Mouse (Mus musculus) cerebellum, adult 2 months (tissue): ENCODE measurements at regions not wholly inside any gene's neighbourhood (a gene's known extent, or its start where the extent isn't known, plus 50 kb on each side); places are given as distances from the start of the nearest gene placed in this dataset.

Source experiments
- CTCF ChIP-seq: fragments of 200-500 bp; IDR thresholded peaks from 2 replicates; pipeline ENCODE4 v1.5.1; 2011; ENCODE audit warnings: low read depth, mild to moderate bottlenecking, control low read depth, low read length, moderate library complexity, borderline replicate concordance; ENCODE audit not compliant: insufficient read depth
- POLR2A ChIP-seq: fragments of 200-500 bp; IDR thresholded peaks from 2 replicates; pipeline ENCODE4 v1.6.1; 2011; ENCODE audit warnings: low read length, control low read depth, borderline replicate concordance; ENCODE audit not compliant: insufficient read depth

DNA sequence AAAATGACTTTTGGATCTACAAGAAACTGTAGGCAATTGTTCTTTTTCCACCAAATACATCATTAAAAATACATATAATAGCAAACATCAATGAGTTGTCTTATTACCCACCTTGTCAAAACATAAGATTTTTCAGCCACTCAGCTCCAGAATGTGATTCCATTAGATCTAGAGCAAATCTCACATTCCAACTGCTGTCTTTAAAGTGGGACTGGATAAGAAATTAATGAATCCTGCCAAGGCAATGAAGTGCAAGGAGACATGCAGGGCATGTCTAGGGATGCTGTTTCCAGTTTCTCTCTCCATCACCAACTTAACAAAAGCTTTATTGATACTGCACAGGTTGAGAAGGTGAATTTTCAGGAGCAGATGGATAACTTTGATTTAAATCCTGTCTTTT lies 513.7 kb upstream of the Dmac1 start:
- TF ChIP-seq CTCF (no peak), POLR2A (no peak)
